Mouse (Mus musculus): ENCODE measurements around the gene Kcnh7. TPM values are rescaled to one million over a fixed set of nuclear protein-coding genes. Genes with fewer than 3 reads are reported as not detected.
A peak's percentile ranks its signal among the peaks of the same experiment; 100 is the strongest.

Gene Kcnh7
- polyA plus RNA-seq, 1 experiment: 21.5 TPM

GRCm38 (mm10) chr2:62988616-62989015 is 195.5 kb downstream of the Kcnh7 start:
- DNase-seq (ENCODE audit: extremely low spot score in 1 of 2, low spot score in 1 of 2): no peak

GRCm38 (mm10) chr2:62983936-62984335 is 200.2 kb downstream of the Kcnh7 start:
- peak; percentile 25 to 38 for DNase-seq (ENCODE audit: extremely low spot score in 1 of 2, low spot score in 1 of 2)

DNA sequence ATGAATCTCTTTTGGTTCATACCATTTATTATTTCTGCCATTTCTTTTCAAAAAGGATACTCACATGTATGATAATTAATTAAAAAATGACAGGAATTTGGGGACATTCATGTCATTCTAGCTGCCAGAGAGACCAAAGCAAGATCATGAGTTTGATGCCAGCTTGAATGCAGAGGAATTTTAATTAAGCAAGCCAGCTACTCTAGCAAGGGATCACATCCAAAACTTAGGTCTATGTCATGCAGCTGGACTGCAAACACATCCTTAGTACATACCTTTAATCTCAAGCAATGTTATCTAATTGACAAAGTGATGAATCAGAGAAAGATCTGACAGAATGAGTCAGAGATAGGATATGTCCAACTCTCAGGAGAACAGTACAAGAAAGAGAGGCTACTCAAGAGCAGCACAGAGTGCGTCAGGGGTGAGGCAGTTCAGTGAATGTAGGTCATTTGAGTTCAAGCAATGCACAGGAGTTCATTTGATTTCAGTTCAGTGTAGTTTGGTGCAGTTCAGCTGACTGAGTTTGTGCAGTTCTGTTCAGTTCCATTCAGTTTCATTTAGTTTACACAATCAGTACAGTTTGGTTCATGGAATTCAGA is 248.7 kb downstream of the Kcnh7 start:
- DNase-seq (ENCODE audit: extremely low spot score in 1 of 2, low spot score in 1 of 2): no peak

DNA sequence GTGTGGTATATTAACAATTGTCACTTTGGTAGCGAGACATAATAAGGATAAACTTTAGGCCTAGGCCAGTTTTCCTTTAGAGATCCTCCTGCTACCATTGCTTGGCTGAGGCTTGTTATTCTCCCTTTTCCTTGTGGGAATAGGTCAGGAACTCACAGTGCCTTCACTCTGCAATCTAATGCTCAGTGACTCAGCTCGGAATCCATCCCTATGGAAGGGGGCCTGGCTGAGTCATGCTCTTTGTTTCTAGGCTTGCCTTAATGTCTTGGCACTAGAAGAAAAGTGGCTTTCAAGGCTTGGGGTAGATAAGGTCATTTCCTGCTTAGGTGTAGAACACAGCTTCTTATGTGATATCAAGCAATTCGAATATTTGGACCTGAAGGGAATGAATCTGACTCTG is 255.6 kb downstream of the Kcnh7 start:
- DNase-seq (ENCODE audit: extremely low spot score in 1 of 2, low spot score in 1 of 2): no peak

- no peak for DNase-seq (ENCODE audit: extremely low spot score in 1 of 2, low spot score in 1 of 2)
Measured at GRCm38 (mm10) chr2:62928065-62928464, 256.0 kb downstream of the Kcnh7 start.

DNA sequence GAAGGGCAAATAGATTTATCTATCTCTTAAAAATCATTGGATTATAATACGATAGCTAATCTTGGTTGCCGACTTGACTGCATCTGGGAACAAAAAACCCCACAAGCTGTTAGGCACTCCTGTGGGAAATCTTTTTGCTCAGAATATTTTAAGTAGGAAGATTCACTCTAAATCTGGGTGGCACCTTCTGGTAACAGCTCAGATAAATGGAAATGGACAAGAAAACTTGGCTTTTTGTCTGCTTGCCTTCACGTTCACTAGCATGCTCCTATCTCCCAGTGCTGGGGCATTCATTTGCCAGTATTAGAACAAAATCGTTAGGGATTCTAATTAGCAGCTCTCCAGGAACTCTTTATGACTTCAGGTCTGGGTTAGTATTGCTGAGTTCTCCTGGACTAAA is 260.3 kb downstream of the Kcnh7 start:
- peak; percentile 28 to 57 for DNase-seq (ENCODE audit: extremely low spot score in 1 of 2, low spot score in 1 of 2)

DNA sequence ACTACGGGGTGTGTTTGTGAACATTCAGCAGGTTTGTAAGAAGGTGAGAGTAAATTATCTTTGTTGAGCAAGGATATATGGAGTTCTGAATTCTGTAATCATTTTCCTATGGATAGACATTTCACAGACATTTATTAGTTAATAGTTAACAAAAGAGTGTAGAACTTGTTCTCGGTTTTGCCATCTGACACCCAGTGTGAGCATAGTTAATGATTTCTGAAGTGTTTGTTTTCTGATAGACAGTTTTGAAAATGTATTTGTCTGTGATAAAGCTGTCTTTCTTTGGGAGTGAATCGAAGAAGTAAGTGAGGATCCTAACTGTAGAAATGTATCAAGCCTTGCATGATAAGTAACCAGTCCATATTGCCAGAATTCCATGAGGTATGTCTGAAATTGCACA is 276.4 kb downstream of the Kcnh7 start:
- DNase-seq (ENCODE audit: extremely low spot score in 1 of 2, low spot score in 1 of 2): no peak

DNA sequence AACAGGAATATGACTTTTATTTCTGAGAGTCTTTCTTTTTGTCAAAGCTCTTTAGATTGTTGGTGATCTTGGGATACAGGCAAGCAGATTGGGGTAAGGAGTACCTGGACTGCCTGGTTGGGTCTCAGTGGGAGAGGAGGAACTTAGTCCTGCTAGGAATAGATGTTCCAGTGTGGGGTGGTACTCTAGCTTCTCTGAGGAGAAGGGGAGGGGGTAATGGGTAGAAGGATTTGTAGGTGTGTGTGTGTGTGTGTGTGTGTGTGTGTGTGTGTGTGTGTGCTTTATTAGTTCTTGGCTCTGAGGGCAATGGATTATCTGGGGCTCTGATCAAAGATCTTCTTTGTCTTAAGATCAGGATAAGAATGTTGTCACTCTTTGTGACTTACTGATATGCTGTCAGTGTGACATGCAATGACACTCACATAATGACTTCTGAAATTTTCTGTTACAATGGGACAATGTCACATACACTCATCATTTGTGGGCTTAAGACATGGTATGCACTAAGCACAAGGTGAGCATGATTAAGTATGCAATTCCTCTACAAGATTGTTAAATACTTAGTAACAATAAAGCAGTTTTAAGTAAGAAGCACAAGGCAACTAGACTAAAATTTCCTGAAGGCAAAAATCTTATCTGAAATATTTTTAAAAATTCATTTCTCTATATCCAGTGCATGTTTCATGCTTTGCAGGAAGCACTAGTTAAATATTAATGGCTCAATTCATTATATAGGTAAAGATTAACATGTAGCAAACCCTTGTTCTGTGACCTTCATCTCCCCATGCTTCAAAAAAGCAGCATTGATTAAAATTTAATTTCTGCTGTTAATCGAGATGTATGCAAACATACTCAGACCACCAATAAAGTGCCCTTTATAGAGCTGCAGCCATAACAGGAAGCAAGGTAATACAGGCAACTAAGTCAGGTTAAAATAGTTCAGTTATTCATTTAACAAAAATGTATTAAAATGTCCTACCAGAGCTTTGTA is 281.4 kb downstream of the Kcnh7 start:
- DNase-seq (ENCODE audit: extremely low spot score in 1 of 2, low spot score in 1 of 2): no peak

DNA sequence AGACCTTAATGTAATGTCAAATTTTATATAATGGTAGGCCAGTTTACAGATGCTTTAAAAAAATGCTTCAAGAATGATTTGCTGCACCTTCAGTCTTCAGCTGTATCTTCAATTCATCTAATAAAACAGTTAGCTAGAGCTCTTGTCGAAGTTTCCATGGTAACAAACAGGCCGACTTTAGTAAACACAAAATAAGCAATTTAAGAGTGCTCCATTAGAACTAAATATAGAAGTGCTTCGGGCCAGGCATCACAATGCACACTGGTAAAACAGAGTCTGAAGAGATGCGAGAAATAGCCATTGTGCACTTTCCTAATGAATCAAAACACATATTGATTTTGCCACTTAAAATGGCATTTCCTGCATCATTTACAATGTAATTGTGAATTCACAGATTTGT is 305.3 kb downstream of the Kcnh7 start:
- no peak for DNase-seq (ENCODE audit: extremely low spot score in 1 of 2, low spot score in 1 of 2)

- DNase-seq (ENCODE audit: extremely low spot score in 1 of 2, low spot score in 1 of 2): no peak
Measured at GRCm38 (mm10) chr2:62855391-62855790, 328.7 kb downstream of the Kcnh7 start.

- DNase-seq (ENCODE audit: extremely low spot score in 1 of 2, low spot score in 1 of 2): no peak
Measured at GRCm38 (mm10) chr2:62842630-62843029, 341.5 kb downstream of the Kcnh7 start.

GRCm38 (mm10) chr2:62834261-62834660 is 349.8 kb downstream of the Kcnh7 start:
- no peak for DNase-seq (ENCODE audit: extremely low spot score in 1 of 2, low spot score in 1 of 2)

- no peak for DNase-seq (ENCODE audit: extremely low spot score in 1 of 2, low spot score in 1 of 2)
Measured at GRCm38 (mm10) chr2:62819231-62819630, 364.9 kb downstream of the Kcnh7 start.

- no peak for DNase-seq (ENCODE audit: extremely low spot score in 1 of 2, low spot score in 1 of 2)
Measured at GRCm38 (mm10) chr2:62816016-62816415, 368.1 kb downstream of the Kcnh7 start.

DNA sequence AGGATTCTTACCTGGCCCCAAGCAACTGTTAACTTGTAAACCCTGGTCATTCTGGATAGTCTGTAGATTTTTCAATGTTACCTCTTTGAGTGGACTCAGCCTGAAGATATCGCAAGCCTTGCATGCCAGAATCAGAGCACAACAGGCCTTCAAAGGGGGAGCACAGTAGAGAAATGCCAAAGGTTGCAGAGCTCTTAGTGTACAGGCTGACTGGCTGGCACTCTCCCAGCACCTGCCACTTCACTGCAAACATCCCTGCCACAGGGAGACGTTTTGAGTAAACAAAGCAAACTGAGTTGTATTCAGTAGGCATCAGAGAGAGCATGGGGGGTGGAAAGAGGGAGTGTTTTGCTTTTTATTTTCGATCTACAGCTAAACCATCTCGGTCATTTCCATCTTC is 375.3 kb downstream of the Kcnh7 start:
- DNase-seq (ENCODE audit: extremely low spot score in 1 of 2, low spot score in 1 of 2): no peak

DNA sequence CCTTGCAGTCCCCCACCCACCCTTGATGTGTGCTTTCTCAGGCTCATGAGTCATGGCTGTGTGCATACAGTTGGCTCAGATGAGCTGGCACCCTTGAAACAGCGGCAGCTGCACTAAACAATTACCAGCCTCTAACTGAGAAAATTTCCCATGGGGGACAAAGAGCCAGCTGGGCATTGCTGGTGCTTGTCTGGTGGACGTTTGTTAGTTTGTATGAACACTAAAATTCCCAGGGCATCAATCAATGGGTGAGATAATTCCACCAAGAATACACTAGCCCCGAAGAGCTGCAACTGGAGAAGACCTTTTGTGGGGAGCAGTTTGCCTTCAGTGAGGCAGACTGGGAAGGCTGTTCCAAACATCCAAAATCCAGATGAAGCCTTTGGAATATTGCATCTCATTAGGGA is 376.6 kb downstream of the Kcnh7 start:
- DNase-seq (ENCODE audit: extremely low spot score in 1 of 2, low spot score in 1 of 2): peak; percentile 58 to 71

GRCm38 (mm10) chr2:62806931-62807330 is 377.2 kb downstream of the Kcnh7 start:
- peak in 1 of 2 experiments; percentile 30 for DNase-seq (ENCODE audit: extremely low spot score in 1 of 2, low spot score in 1 of 2)

GRCm38 (mm10) chr2:62804030-62804429 is 380.1 kb downstream of the Kcnh7 start:
- DNase-seq (ENCODE audit: extremely low spot score in 1 of 2, low spot score in 1 of 2): no peak

- DNase-seq (ENCODE audit: extremely low spot score in 1 of 2, low spot score in 1 of 2): no peak
Measured at GRCm38 (mm10) chr2:62784460-62785038, 399.5 kb downstream of the Kcnh7 start.

GRCm38 (mm10) chr2:62746256-62746655 is 437.8 kb downstream of the Kcnh7 start:
- DNase-seq (ENCODE audit: extremely low spot score in 1 of 2, low spot score in 1 of 2): no peak

- peak in 1 of 2 experiments; percentile 26 for DNase-seq (ENCODE audit: extremely low spot score in 1 of 2, low spot score in 1 of 2)
Measured at GRCm38 (mm10) chr2:62743098-62743497, 441.0 kb downstream of the Kcnh7 start.

Data from frontal cortex, adult 2 months (tissue).